Mouse (Mus musculus) midbrain, embryonic 10.5 days (tissue): ENCODE data around the gene Mtmr3. TPM values are rescaled to one million over a fixed set of nuclear protein-coding genes. Genes with fewer than 3 reads are reported as not detected.
"Not testable (repeated sequence)": the region's sequence is repeated elsewhere in the genome, so short reads cannot be mapped to it uniquely, and the experiment has no call there.

Experiments used
- DNase-seq: peaks from one replicate; pipeline ENCODE4 v3.0.0-alpha.2; 2017; ENCODE audit warnings: low spot score
- H3K27ac ChIP-seq: fragments of 300-500 bp; sonication (generic); replicated peaks from 2 replicates; pipeline ENCODE4 v1.5.1; 2016; ENCODE audit warnings: mild to moderate bottlenecking
- H3K27me3 ChIP-seq: fragments of 300-500 bp; sonication (generic); 2 replicates; pipeline ENCODE4 v1.6.1; 2016; ENCODE audit warnings: low read depth, mild to moderate bottlenecking; ENCODE audit not compliant: poor library complexity, severe bottlenecking
- H3K36me3 ChIP-seq: fragments of 300-500 bp; sonication (generic); 2 replicates; pipeline ENCODE4 v1.6.1; 2016; ENCODE audit warnings: mild to moderate bottlenecking, moderate library complexity
- H3K4me1 ChIP-seq: fragments of 300-500 bp; sonication (generic); 2 replicates; pipeline ENCODE4 v1.6.1; 2016
- H3K4me3 ChIP-seq: fragments of 300-500 bp; sonication (generic); 2 replicates; pipeline ENCODE4 v1.5.1; 2016; ENCODE audit warnings: mild to moderate bottlenecking, moderate library complexity
- H3K9me3 ChIP-seq: fragments of 300-500 bp; sonication (generic); replicated peaks from 2 replicates; pipeline ENCODE4 v1.6.1; 2016; ENCODE audit warnings: mild to moderate bottlenecking
- WGBS: fragments of 180-500 bp; shearing (Covaris S2); methylation state at CpG from one replicate; pipeline ENCODE4 v1.1.7; 2016; 5-methylcytosine and 5-hydroxymethylcytosine counted together
- polyA plus RNA-seq: library from polyadenylated mRNA; unstranded; fragments of >200 nt; fragmentation: Nextera tagmentation; extraction: Ambion mirVana; gene quantifications from 2 replicates; pipeline ENCODE4 v1.2.1, GENCODE M21; 2016

The Mtmr3 gene
- polyA plus RNA-seq, 1 experiment from 2014 or later, result 27.0 TPM

- no peak for DNase-seq
- no peak overlapping the region for H3K27ac ChIP-seq
- 71% methylated on average over 4 of the region's 4 CpGs for WGBS
Observed at GRCm38 (mm10) chr11:4545401-4545800, 49.3 kb downstream of the Mtmr3 start.

DNA sequence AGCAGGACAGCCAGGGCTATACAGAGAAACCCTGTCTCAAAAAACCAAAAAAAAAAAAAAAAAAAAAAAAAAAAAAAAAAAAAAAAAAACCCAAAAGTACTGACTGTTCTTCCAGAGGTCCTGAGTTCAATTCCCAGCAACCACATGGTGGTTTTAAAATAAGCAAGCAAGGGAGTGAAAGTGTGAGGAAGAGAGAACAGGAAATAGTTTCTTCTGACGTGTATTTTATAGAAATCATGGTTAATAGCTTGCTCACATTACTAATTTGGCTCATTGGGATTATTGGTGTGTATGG is 50.1 kb downstream of the Mtmr3 start:
- 86% methylated on average over 1 of the region's 1 CpGs for WGBS
- not testable (repeated sequence) for H3K27ac ChIP-seq, H3K36me3 ChIP-seq, H3K4me3 ChIP-seq, H3K4me1 ChIP-seq, H3K27me3 ChIP-seq, H3K9me3 ChIP-seq, DNase-seq

More at GRCm38 (mm10) chr11:4545401-4545800, 49.3 kb downstream of the Mtmr3 start:
- H3K4me3 ChIP-seq, result no peak overlapping the region
- no peaks in the 10 kb centered on the region for H3K9me3 ChIP-seq
- no peaks in the 10 kb centered on the region for H3K27me3 ChIP-seq
- no peaks in the 10 kb centered on the region for H3K36me3 ChIP-seq
- no peaks in the 10 kb centered on the region for H3K4me1 ChIP-seq

DNA sequence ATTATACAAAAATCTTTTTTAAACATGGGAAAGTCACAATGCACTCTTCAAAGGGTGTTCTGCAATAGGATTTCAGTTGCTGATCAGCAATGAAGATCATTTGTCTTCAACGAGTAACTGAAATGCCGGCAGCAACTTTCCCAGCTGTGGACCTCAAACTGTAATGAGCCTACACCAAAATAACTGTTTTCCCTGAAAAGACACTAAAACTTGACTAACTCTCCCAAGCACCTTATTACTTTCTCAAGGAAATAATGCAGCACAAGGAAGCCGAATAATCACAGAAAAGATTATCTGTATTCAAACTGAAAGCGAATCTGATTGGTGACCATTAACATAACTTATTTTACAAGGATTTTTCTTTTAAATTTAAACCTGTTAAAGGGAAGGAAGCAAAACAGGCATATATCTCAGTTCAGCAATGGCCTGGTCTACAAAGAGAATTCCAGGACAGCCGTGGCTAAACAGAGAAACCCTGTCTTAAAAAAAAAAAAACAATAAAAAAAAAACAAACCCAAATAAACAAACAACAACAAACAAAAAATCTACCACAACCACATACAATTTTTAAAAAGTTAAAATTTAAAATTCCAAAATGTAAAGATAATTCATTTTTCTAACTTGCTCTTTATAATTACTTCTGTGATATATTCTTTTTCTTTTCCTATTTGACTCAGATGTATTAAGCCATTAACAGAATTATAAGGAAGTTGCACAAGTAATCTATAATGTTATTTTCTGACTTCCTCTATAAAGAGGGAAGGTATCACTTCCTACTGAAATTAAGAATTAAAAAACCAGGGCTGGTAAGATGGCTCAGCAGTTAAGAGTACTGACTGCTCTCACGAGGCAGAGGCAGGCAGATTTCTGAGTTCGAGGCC is 50.7 kb downstream of the Mtmr3 start:
- Histone ChIP-seq H3K27me3 (no peaks in the 10 kb centered on the region), H3K27ac (no peak overlapping the region), H3K4me3 (no peak overlapping the region), H3K9me3 (no peaks in the 10 kb centered on the region), H3K4me1 (no peaks in the 10 kb centered on the region), H3K36me3 (no peaks in the 10 kb centered on the region)
- 80% methylated on average over 7 of the region's 7 CpGs for WGBS
- DNase-seq, result no peak

- Histone ChIP-seq H3K36me3 (no peaks in the 10 kb centered on the region), H3K4me1 (no peaks in the 10 kb centered on the region), H3K9me3 (no peaks in the 10 kb centered on the region), H3K27me3 (no peaks in the 10 kb centered on the region), H3K27ac (no peak overlapping the region), H3K4me3 (no peak overlapping the region)
- no peak for DNase-seq
- WGBS, result 94% methylated on average over 2 of the region's 2 CpGs
Observed at GRCm38 (mm10) chr11:4543040-4543551, 51.6 kb downstream of the Mtmr3 start.

GRCm38 (mm10) chr11:4536645-4537044 is 58.0 kb downstream of the Mtmr3 start:
- H3K36me3 ChIP-seq, result no peaks in the 10 kb centered on the region
- no peak overlapping the region for H3K4me3 ChIP-seq
- no peaks in the 10 kb centered on the region for H3K4me1 ChIP-seq
- DNase-seq, result no peak
- H3K9me3 ChIP-seq, result no peaks in the 10 kb centered on the region
- no peaks in the 10 kb centered on the region for H3K27me3 ChIP-seq
- WGBS, result 90% methylated on average over 1 of the region's 1 CpGs
- no peak overlapping the region for H3K27ac ChIP-seq

DNA sequence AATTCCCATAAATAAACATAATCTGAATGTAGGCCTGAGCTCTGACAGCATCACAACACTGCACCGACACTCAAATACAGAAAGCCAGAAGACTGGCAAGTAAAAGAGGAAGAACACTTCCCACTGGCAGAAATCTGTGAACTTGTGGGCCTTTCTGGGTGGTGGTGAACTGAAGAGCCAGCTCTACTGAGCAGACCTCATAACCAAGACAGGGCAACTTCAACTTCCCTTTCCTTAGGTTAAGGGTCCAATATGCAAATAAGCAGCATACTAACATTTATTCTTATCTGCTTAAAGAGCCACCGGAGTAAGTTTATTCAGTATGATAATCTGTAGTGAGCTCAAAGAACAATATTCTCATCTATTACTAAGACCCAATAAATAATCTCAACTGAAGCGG is 67.5 kb downstream of the Mtmr3 start:
- no peaks in the 10 kb centered on the region for H3K27me3 ChIP-seq
- H3K27ac ChIP-seq, result no peak overlapping the region
- WGBS, result 89% methylated on average over 3 of the region's 3 CpGs
- H3K4me1 ChIP-seq, result no peaks in the 10 kb centered on the region
- H3K36me3 ChIP-seq, result peaks cover 73% of the 10 kb centered on the region
- no peaks in the 10 kb centered on the region for H3K9me3 ChIP-seq
- no peak for DNase-seq
- H3K4me3 ChIP-seq, result no peak overlapping the region

- H3K9me3 ChIP-seq, result no peaks in the 10 kb centered on the region
- 89% methylated on average over 6 of the region's 6 CpGs for WGBS
- H3K4me3 ChIP-seq, result no peak overlapping the region
- no peak for DNase-seq
- no peak overlapping the region for H3K27ac ChIP-seq
- peaks cover 86% of the 10 kb centered on the region for H3K36me3 ChIP-seq
- no peaks in the 10 kb centered on the region for H3K4me1 ChIP-seq
- no peaks in the 10 kb centered on the region for H3K27me3 ChIP-seq
Observed at GRCm38 (mm10) chr11:4522142-4522664, 72.5 kb downstream of the Mtmr3 start.

DNA sequence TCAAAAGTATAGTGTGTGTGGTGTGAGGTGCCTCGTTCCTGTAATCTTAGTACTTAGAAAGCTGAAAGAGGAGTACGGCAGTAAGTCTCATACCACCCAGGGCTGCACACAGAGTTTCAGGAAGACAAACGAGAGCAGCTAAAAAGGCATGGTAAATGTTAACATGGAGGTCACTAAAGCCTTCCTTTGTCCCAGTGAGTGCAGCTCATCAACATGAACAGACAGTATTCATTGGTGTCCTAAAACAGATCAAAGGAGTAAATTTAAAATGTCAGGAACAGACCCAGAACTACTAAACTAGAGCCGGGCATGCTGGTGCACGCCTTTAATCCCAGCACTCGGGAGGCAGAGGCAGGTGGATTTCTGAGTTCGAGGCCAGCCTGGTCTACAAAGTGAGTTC is 75.7 kb downstream of the Mtmr3 start:
- DNase-seq, result no peak
- Histone ChIP-seq H3K27me3 (no peaks in the 10 kb centered on the region), H3K36me3 (peaks cover 85% of the 10 kb centered on the region), H3K4me3 (no peak overlapping the region), H3K27ac (no peak overlapping the region), H3K9me3 (no peaks in the 10 kb centered on the region), H3K4me1 (no peaks in the 10 kb centered on the region)
- 86% methylated on average over 7 of the region's 7 CpGs for WGBS

- DNase-seq, result no peak
- Histone ChIP-seq H3K36me3 (peaks cover 61% of the 10 kb centered on the region), H3K4me3 (no peak overlapping the region), H3K27ac (no peak overlapping the region), H3K4me1 (no peaks in the 10 kb centered on the region), H3K9me3 (no peaks in the 10 kb centered on the region), H3K27me3 (no peaks in the 10 kb centered on the region)
- WGBS, result 95% methylated on average over 2 of the region's 2 CpGs
Observed at GRCm38 (mm10) chr11:4507421-4507820, 87.2 kb downstream of the Mtmr3 start.

GRCm38 (mm10) chr11:4506486-4506885 is 88.2 kb downstream of the Mtmr3 start:
- H3K27me3 ChIP-seq, result no peaks in the 10 kb centered on the region
- H3K4me3 ChIP-seq, result no peak overlapping the region
- no peaks in the 10 kb centered on the region for H3K4me1 ChIP-seq
- DNase-seq, result no peak
- 90% methylated on average over 2 of the region's 2 CpGs for WGBS
- no peak overlapping the region for H3K27ac ChIP-seq
- H3K9me3 ChIP-seq, result no peaks in the 10 kb centered on the region
- H3K36me3 ChIP-seq, result peaks cover 70% of the 10 kb centered on the region

- H3K27ac ChIP-seq, result no peak overlapping the region
- no peaks in the 10 kb centered on the region for H3K27me3 ChIP-seq
- H3K4me3 ChIP-seq, result no peak overlapping the region
- no peak for DNase-seq
- no peaks in the 10 kb centered on the region for H3K4me1 ChIP-seq
- 91% methylated on average over 2 of the region's 2 CpGs for WGBS
- H3K9me3 ChIP-seq, result no peaks in the 10 kb centered on the region
- peaks cover 86% of the 10 kb centered on the region for H3K36me3 ChIP-seq
Observed at GRCm38 (mm10) chr11:4502206-4502605, 92.5 kb downstream of the Mtmr3 start.

GRCm38 (mm10) chr11:4500826-4501225 is 93.8 kb downstream of the Mtmr3 start:
- no peak for DNase-seq
- no peaks in the 10 kb centered on the region for H3K9me3 ChIP-seq
- 96% methylated on average over 4 of the region's 4 CpGs for WGBS
- H3K36me3 ChIP-seq, result peaks cover 89% of the 10 kb centered on the region
- H3K27me3 ChIP-seq, result no peaks in the 10 kb centered on the region
- H3K4me3 ChIP-seq, result no peak overlapping the region
- H3K4me1 ChIP-seq, result no peaks in the 10 kb centered on the region
- no peak overlapping the region for H3K27ac ChIP-seq

DNA sequence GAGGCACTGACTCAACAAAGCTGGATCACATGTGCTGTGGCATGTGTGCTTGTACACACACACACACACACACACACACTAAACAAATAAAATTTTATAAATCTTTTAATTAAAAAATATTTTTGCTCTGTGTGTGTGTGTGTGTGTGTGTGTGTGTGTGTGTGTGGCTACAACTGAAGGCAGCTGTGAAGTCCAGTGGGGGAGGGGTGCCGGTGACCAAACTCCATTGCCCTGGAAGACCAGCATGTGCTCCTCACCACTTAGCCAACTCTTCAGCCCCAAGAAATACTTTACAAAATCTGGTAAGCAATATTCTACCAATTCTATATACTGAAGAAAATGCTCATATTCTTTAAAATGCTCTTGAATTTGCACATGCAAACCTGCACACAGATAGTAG is 94.4 kb downstream of the Mtmr3 start:
- Histone ChIP-seq H3K27ac (no peak overlapping the region), H3K27me3 (no peaks in the 10 kb centered on the region), H3K9me3 (no peaks in the 10 kb centered on the region), H3K4me3 (no peak overlapping the region), H3K36me3 (peaks cover 89% of the 10 kb centered on the region), H3K4me1 (no peaks in the 10 kb centered on the region)
- DNase-seq, result no peak
- 96% methylated on average over 1 of the region's 1 CpGs for WGBS
